Mouse (Mus musculus): ENCODE results near the gene Fbxw5.

- TF ChIP-seq POLR2A (IDR thresholded peaks at IDR 0.05; ENCODE audit: control insufficient read depth, extremely low read depth, insufficient read depth, low read length, poor library complexity) (no peak), CTCF (IDR thresholded peaks at IDR 0.05; ENCODE audit: borderline replicate concordance, control insufficient read depth, extremely low read depth, insufficient read depth, low read length, poor library complexity) (no peak)
These were observed 12.4 kb upstream of the Fbxw5 start for GRCm38 (mm10) chr2:25487965-25488670.

All from thymus, adult 2 months (tissue).